Mouse (Mus musculus): ENCODE data around the gene Ogdh. TPM values are rescaled to one million over a fixed set of nuclear protein-coding genes. Genes with fewer than 3 reads are reported as not detected.
A peak's percentile ranks its signal among the peaks of the same experiment; 100 is the strongest.
"Not testable (repeated sequence)": the region's sequence is repeated elsewhere in the genome, so short reads cannot be mapped to it uniquely, and the experiment has no call there.

Gene Ogdh
- polyA plus RNA-seq (2016; fragmentation: Nextera tagmentation; extraction: Ambion mirVana): 99.9 and 117 TPM in 2 replicates

DNA sequence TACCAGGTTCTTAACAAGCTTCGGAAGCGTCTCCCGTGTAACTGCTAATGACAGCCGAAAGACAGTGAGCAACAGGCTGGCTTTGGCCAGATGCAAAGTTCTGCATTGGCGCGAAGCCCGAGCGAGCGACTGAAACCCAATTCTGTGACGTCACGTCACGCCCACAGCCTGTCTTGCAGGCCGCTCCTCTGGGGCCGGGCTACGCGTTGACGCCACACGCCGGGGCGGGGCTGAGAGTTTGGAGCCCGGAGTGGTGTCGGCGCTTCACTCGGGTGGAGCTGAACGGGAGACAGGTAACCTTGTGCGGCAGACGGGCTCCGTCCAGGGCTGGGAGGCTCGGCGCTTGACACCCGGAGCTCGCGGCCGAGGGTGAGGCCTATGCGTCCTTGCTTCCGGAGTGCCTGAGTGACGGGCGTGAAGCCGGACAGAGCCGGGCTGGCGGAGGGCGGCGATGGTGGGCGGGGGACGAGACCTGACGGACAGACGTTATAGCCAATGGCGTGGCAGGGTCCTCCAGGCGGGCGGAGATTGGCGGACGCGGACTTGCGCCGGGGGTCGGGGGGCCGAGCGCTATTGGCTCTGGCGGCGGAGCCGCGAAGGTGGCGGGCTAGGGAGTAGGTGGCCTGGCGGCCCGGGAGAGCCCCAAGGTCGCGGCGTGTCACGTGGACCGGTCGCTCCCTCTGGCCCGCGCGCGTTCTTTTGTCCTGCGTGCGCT is at the start of gene Ogdh:
Ogdh (plus strand) TSS at position 233 of the 715 bp plus-strand sequence.
- Histone ChIP-seq H3K4me3 (peak within 1 kb of the TSS; percentile 86), H3K27me3 (ENCODE audit: insufficient read depth, poor library complexity, severe bottlenecking) (peaks cover 9% of the 10 kb centered on the region; the same call in 1 of the 2 replicates), H3K27ac (peak within 1 kb of the TSS; percentile 94), H3K9me3 (no peaks in the 10 kb centered on the region), H3K4me1 (replicated peaks) (peaks cover 15% of the 10 kb centered on the region), H3K36me3 (no peaks in the 10 kb centered on the region)
- WGBS: under 1% methylated on average over 77 of the region's 77 CpGs
- DNase-seq (ENCODE audit: low spot score): peak; percentile 99

DNA sequence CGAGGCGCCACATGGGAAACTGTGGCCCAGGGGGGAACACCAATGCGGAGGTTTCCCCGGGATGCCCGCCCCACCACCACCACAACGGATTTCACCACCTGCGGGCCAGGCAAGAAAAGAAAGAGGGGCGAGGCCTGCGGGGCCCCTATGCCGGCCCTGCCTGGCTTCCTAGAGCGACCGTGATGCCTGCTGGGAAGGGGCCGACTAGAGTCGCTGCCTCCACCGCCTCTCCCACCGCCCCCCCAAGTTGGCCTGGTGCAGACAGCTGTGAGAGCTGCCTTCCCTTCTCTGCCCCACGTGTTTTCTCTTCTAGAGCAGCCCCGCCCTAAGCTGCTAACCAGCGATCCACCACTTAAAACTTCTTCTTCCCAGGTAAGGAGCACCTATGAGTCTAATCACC is 46.7 kb upstream of the Ogdh start:
- H3K27me3 ChIP-seq (ENCODE audit: insufficient read depth, poor library complexity, severe bottlenecking): no peaks in the 10 kb centered on the region
- 41% methylated on average over 19 of the region's 19 CpGs for WGBS
- no peaks in the 10 kb centered on the region for H3K36me3 ChIP-seq
- no peak overlapping the region for H3K27ac ChIP-seq
- H3K4me3 ChIP-seq: no peak overlapping the region
- H3K4me1 ChIP-seq (replicated peaks): no peaks in the 10 kb centered on the region
- no peak for DNase-seq (ENCODE audit: low spot score)
- H3K9me3 ChIP-seq: 0 out of 2 replicates have a peak, but pooled peaks cover 3% of the 10 kb centered on the region

DNA sequence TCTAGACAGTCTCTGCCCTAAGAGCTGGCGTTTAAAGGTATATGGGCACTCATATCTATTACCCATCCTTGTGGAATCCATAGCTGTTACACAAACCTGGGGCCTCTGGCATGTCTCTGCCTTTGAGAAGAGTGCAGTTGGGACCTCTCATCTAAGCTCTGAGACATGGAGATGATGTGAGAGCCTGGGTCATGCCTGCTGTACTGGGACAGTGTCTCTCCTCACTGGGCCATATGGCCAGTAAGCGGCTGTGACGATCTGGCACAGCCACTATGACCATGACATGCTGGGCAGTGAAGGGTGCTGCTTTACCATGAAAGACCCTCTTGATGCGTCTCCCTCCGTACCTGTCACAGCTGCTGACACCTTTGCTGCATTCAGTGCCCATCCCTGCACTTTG is 39.2 kb upstream of the Ogdh start:
- Histone ChIP-seq H3K27me3 (ENCODE audit: insufficient read depth, poor library complexity, severe bottlenecking) (no peaks in the 10 kb centered on the region), H3K4me3 (no peak overlapping the region), H3K36me3 (peaks cover 3% of the 10 kb centered on the region), H3K9me3 (no peaks in the 10 kb centered on the region), H3K27ac (no peak overlapping the region), H3K4me1 (replicated peaks) (0 out of 2 replicates have a peak, but pooled peaks cover 3% of the 10 kb centered on the region)
- WGBS: 94% methylated on average over 5 of the region's 5 CpGs
- DNase-seq (ENCODE audit: low spot score): no peak

DNA sequence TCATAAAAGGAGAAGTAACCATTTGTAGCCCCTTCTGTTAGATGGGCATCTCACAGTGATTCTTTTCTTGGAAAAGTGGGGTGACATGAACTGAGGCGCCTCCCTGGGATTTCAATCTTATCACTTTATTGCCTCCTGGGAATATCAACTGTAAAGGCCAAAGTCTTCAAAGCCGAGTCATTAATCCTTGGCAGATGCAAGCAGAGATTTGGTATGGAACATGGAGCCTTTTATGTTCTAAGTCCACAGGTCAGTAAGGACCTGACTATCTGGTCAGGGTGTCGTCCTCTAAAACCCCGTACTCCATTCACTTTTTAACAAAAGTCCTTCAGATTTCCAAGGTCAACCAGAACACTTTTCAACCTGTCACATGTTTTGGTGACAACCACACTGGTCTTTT is 38.6 kb upstream of the Ogdh start:
- no peaks in the 10 kb centered on the region for H3K27me3 ChIP-seq (ENCODE audit: insufficient read depth, poor library complexity, severe bottlenecking)
- peaks cover 8% of the 10 kb centered on the region for H3K36me3 ChIP-seq
- 87% methylated on average over 4 of the region's 4 CpGs for WGBS
- H3K9me3 ChIP-seq: no peaks in the 10 kb centered on the region
- no peak overlapping the region for H3K27ac ChIP-seq
- H3K4me3 ChIP-seq: no peak overlapping the region
- DNase-seq (ENCODE audit: low spot score): no peak
- 0 out of 2 replicates have a peak, but pooled peaks cover 3% of the 10 kb centered on the region for H3K4me1 ChIP-seq (replicated peaks)

DNA sequence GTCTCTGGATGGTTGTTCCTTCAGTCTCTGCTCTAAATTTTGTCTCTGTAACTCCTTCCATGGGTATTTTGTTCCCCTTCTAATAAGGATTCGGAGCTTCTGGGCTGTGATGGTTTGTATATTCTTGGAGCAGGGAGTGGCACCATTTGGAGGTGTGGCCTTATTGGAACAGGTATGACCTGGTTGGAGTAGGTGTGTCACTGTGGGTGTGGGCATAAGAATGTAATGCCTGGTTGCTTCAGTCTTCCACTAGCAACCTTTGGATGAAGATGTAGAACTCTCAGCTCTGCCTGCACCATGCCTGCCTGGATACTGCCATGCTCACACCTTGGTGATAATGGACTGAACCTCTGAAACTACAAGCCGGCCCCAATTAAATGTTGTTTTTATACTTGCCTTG is 36.8 kb upstream of the Ogdh start:
- H3K27ac ChIP-seq; H3K27me3 ChIP-seq (ENCODE audit: insufficient read depth, poor library complexity, severe bottlenecking); H3K4me1 ChIP-seq (replicated peaks); DNase-seq (ENCODE audit: low spot score); H3K9me3 ChIP-seq; H3K4me3 ChIP-seq: not testable (repeated sequence)
- WGBS: 89% methylated on average over 2 of the region's 2 CpGs
- peaks cover 26% of the 10 kb centered on the region for H3K36me3 ChIP-seq

DNA sequence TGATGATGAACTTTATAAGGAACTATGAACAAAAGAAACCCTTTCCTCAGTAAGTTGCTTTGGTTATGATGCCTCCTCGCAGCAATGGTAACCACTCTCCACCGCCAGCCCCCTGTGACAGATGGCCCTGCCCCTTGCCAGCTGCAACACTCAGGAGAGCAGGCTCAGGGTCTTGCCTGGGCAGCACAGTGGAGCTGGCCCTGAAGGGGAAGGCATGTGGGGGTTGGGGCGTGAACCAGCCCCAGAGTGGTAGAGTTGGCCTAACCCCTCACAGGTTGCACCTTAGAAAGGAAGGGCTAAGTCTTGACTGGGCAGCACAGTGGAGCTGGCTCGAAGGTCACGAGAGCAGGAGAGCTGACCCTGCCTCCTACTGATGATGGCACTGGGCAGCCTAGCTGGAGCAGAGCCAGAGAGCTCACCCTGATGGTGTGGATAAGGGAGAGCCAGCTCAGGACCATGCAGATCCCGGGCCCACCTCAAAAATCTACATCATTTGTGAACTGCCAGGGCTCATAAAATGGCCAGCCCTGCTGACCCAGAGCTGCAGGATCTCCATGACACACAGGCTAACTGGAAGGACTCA is 34.9 kb upstream of the Ogdh start:
- H3K27me3 ChIP-seq (ENCODE audit: insufficient read depth, poor library complexity, severe bottlenecking): no peaks in the 10 kb centered on the region
- no peaks in the 10 kb centered on the region for H3K9me3 ChIP-seq
- no peak overlapping the region for H3K4me3 ChIP-seq
- 0 out of 2 replicates have a peak, but pooled peaks cover 3% of the 10 kb centered on the region for H3K4me1 ChIP-seq (replicated peaks)
- H3K27ac ChIP-seq: no peak overlapping the region
- peaks cover 46% of the 10 kb centered on the region for H3K36me3 ChIP-seq
- peak; percentile 9 for DNase-seq (ENCODE audit: low spot score)
- WGBS: 74% methylated on average over 6 of the region's 6 CpGs

DNA sequence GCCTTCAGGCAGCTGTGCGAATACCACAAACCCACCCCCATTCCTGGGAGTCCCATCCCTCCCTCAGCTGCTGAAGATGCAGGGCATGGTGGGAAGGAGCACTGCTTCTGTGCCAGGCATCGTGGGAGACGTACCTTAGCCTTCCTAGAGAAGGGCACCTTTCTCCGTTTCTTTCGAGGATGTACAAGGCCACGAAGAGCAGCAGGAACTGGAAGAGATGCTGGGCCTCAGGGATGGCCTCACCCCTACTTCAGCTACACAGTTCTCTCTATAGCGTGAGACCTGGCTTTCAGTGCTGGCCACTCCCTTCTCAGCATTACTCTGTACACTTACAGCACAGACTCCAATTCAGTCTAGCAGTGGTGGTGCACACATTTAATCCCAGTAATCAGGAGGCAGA is 32.0 kb upstream of the Ogdh start:
- Histone ChIP-seq H3K9me3 (no peaks in the 10 kb centered on the region), H3K27ac (no peak overlapping the region), H3K27me3 (ENCODE audit: insufficient read depth, poor library complexity, severe bottlenecking) (no peaks in the 10 kb centered on the region), H3K4me1 (replicated peaks) (0 out of 2 replicates have a peak, but pooled peaks cover 3% of the 10 kb centered on the region), H3K36me3 (peaks cover 74% of the 10 kb centered on the region), H3K4me3 (no peak overlapping the region)
- no peak for DNase-seq (ENCODE audit: low spot score)
- WGBS: 95% methylated on average over 7 of the region's 7 CpGs

DNA sequence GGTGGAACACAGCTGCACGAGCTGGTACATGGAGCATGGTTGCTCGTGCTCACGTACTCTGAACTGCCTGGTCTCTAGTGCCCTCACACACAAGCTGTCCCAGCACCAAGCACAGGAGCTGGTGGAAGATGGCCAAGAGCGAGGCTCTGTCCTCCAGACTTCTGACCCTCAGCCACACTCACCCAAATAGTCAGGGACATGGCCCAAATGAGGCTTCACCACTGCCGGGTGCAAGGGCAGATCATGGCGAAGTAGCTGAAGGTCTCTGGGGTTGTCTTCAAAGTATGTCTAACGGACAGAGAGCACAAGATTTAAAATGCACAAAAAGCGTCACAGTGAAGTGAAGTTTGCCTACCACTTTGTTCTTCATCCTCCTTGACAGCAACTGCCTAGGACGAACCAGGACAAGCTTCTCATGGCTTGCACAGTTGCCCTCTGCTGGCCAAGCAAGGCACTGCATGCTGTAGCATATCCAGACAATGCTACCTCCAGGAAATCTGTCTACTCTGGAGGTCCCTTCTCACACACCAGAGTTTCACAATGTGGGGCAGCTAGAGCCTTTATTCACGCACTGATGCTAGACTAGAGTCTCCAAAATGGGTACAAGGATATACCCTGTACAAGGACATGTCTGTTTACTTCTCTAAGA is 29.9 kb upstream of the Ogdh start:
- peaks cover 7% of the 10 kb centered on the region for H3K4me1 ChIP-seq (replicated peaks)
- H3K9me3 ChIP-seq: no peaks in the 10 kb centered on the region
- H3K36me3 ChIP-seq: peaks cover 96% of the 10 kb centered on the region
- no peaks in the 10 kb centered on the region for H3K27me3 ChIP-seq (ENCODE audit: insufficient read depth, poor library complexity, severe bottlenecking)
- WGBS: 83% methylated on average over 10 of the region's 10 CpGs
- peak; percentile 84 for DNase-seq (ENCODE audit: low spot score)
- H3K27ac ChIP-seq: no peak overlapping the region
- no peak overlapping the region for H3K4me3 ChIP-seq

DNA sequence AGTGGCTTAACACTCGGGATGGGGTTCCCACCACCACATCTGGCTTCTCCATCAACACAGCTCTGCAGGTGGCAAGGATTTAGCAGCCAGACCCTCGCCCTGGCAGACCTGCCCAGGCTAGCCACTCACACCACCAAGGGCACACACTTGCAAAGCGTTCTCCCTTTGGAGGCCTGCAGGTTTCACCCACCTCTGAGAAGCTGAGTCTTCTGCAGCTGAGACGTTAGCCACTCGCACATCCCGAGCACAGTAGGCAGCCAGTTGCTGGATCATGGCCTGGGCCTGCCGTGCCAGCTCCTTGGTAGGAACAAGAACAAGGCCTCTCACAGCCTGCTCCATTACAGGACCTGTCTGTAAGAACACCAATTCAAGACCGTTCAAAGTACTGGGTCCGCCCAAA is 24.8 kb upstream of the Ogdh start:
- H3K36me3 ChIP-seq: peaks cover 72% of the 10 kb centered on the region

DNA sequence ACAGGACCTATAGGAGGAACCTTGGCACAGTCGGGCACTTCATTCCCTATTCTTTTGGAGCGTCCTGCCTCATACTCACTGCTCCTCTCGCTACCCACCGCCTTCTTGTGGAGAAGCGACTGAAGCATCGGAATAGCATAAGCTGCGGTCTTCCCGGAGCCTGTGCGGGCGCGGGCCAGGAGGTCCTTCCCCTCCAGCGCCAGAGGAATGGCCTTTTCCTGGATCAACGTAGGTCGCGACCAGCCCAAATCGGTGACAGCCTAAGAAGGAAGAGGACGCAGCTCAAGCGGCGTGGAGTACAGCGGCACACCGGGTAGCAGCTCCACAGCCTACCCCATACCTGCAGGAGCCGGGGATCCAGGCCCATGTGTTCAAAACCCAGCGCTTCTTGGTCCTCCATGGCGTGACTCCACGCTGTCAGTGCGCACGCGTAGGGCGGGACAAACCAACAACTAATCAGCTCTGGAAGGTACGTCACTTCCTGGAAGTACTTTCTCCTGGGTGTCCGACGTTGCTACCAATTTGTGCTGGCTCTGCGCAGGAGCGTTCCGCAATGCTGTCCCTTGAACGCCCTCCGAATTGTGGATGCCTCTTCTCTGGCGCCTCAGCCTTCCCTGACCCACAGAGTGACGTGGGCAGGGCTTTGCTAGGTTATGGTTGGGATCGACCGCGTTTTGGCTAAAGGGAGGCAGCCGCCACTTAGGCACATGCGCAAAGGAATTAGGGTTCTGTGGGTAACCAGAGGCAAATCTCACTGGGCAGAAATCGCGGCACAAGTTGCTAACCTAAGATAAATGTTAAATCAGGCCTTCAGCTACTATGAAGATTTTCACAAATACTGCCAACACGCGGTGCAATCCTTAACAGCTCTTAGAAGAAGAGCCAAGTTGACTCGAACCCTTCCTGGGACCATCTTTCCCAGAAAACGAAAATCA is 23.8 kb upstream of the Ogdh start, which contains the start of gene Ddx56:
Ddx56 (minus strand) TSS at position 453 of the 935 bp plus-strand sequence.
- Histone ChIP-seq H3K27me3 (ENCODE audit: insufficient read depth, poor library complexity, severe bottlenecking) (no peaks in the 10 kb centered on the region), H3K4me1 (replicated peaks) (peaks cover 25% of the 10 kb centered on the region), H3K9me3 (no peaks in the 10 kb centered on the region), H3K36me3 (peaks cover 72% of the 10 kb centered on the region), H3K27ac (peak within 1 kb of the TSS; percentile 94), H3K4me3 (peak within 1 kb of the TSS; percentile 98)
- WGBS: 2% methylated on average over 50 of the region's 50 CpGs
- DNase-seq (ENCODE audit: low spot score): peak; percentile 90

More for the DNA sequence above, 24.8 kb upstream of the Ogdh start:
- Histone ChIP-seq H3K9me3 (no peaks in the 10 kb centered on the region), H3K4me1 (replicated peaks) (peaks cover 19% of the 10 kb centered on the region), H3K27ac (peak overlapping the region; percentile 94), H3K4me3 (peak overlapping the region; percentile 98), H3K27me3 (ENCODE audit: insufficient read depth, poor library complexity, severe bottlenecking) (no peaks in the 10 kb centered on the region)
- no peak for DNase-seq (ENCODE audit: low spot score)
- 67% methylated on average over 9 of the region's 9 CpGs for WGBS

DNA sequence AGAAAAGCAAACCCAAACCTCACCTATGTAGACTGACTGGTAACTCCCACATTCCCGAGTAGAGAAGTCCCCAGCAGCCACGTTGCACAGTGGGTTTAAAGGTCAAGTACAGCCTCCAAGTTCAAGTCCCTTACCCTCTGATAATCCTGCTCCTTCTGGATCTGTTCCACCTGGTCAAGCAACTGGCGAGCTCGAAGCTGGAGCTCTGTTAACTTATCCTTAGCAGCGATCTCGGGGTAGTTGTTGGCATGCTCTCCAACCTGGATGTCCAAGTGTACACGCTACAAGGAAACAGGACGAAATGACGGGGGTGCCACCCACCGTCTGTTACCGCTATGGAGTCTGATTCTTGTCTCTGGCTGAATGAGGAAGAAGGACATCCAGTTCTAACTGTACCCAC is 17.8 kb upstream of the Ogdh start:
- WGBS: 74% methylated on average over 11 of the region's 11 CpGs
- peaks cover 31% of the 10 kb centered on the region for H3K4me1 ChIP-seq (replicated peaks)
- DNase-seq (ENCODE audit: low spot score): no peak
- no peaks in the 10 kb centered on the region for H3K9me3 ChIP-seq
- H3K36me3 ChIP-seq: peaks cover 36% of the 10 kb centered on the region
- peak overlapping the region; percentile 94 for H3K27ac ChIP-seq
- H3K27me3 ChIP-seq (ENCODE audit: insufficient read depth, poor library complexity, severe bottlenecking): no peaks in the 10 kb centered on the region
- H3K4me3 ChIP-seq: peak overlapping the region; percentile 93

DNA sequence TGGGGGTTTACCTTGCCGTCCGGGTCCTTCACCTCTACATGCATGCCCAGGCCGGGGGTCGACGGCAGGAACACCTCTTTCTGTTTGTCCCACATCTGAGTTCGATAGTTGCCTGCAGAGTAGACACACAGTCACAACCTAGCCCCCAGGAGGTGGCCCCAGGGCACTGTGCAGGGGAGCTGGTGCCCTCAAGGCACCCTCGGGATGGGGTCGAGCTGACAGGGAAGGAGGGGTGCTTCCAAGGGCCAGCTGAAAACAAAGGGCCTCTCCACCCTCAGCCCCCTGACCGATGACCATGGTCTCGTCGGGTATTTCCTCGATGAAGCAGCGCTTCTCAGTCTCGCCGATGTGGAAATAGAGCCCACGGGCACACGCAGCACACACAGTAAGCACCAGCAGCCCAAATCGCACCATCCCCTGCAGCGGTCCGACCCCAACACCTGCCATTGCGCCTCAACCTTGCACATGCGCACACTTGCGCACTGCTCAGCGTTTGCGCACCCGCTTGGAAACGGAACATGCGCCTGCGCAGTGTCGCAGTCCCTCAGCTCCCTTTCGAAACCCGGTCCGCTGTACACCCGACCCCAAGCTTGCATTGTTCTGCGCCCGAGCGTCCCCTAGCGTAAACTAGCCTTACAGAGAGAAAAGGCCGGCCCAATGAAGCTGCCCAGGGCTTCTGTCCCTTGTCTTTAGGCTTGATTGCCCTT is 16.9 kb upstream of the Ogdh start, which contains the start of gene Tmed4:
Tmed4 (minus strand) TSS at position 484 of the 707 bp plus-strand sequence.
- DNase-seq (ENCODE audit: low spot score): peak; percentile 97
- H3K27me3 ChIP-seq (ENCODE audit: insufficient read depth, poor library complexity, severe bottlenecking): no peaks in the 10 kb centered on the region
- peaks cover 32% of the 10 kb centered on the region for H3K36me3 ChIP-seq
- H3K4me1 ChIP-seq (replicated peaks): peaks cover 29% of the 10 kb centered on the region
- peak within 1 kb of the TSS; percentile 93 for H3K4me3 ChIP-seq
- under 1% methylated on average over 39 of the region's 39 CpGs for WGBS
- peak within 1 kb of the TSS; percentile 94 for H3K27ac ChIP-seq
- no peaks in the 10 kb centered on the region for H3K9me3 ChIP-seq

All from hindbrain, embryonic 10.5 days (tissue).